18 mouse cellular contexts compared by ENCODE assay signal in the genomic region with DNA sequence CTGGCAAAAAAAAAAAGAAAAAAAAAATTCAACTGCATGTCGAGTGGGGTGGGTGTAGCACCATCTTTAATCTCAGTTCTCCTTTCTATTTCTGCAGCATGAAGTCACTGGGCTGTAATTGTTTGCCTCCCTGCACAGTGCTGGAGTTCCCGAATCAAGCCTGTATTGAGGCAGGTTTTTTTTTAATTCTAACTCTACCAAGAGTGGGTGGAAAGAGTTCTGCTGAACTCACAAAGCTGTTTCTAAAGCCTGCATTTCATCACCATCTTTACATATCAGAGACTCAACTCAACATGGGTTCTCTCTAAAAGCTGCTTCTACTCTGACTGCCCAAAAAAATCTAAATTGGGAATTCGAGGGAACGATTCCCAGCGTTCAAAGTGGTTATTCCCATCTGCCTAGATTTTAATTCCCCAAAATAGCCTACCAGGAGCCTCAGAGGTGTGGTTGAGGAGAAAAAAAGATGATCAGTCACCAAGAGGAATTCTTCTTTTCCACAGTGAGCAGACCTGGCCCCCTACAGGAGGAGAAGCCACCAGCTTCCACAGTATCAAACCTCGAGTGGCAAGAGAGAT.
DNase-seq lines count a peak whose midpoint lies in the region; ATAC-seq and TF ChIP-seq lines count a peak whose summit lies in the region.
"Had no signal": no experiment of that assay in that cellular context is flagged by ENCODE, and none has a peak within 500 bp of the region (broad histone marks: within the 10 kb centered on the region; RNA-seq: fewer than 3 reads in every experiment).

No protein-coding gene starts in this region.

- peak; percentile 48 for TF ChIP-seq CTCF in left cerebral cortex, adult 2 months (IDR thresholded peaks at IDR 0.05)

- no peak overlapping the region for H3K4me3 ChIP-seq in left cerebral cortex, adult 2 months
- H3K4me3 ChIP-seq: intestine, embryonic 15.5 days; limb, embryonic 15.5 days had no signal

- no peaks in the 10 kb centered on the region for H3K27me3 ChIP-seq in splenic B cell, adult 2 months (ENCODE audit: control insufficient read depth, insufficient read depth, low read length, poor library complexity, severe bottlenecking)
- H3K27me3 ChIP-seq: intestine, embryonic 15.5 days; limb, embryonic 15.5 days had no signal

- no peaks in the 10 kb centered on the region for H3K36me3 ChIP-seq in splenic B cell, adult 2 months (ENCODE audit: control insufficient read depth, insufficient read depth, low read length, poor library complexity, severe bottlenecking)
- H3K36me3 ChIP-seq: intestine, embryonic 15.5 days; limb, embryonic 15.5 days had no signal

- ATAC-seq in frontal cortex, adult (ENCODE audit: low TSS enrichment), result peak; percentile 94
- ATAC-seq: intestine, embryonic 15.5 days; midbrain, embryonic 16.5 days had no signal

- peak overlapping the region; percentile 65 for H3K27ac ChIP-seq in left cerebral cortex, adult 2 months
- H3K27ac ChIP-seq: hindbrain, embryonic 14.5 days; intestine, embryonic 15.5 days; kidney, postnatal 0 days; limb, embryonic 15.5 days had no signal

- intact Hi-C loops in left cerebral cortex, postnatal 4 days (cut with DNase I), result no loop called here
- intact Hi-C loops in left cerebral cortex, adult 2 months (cut with DNase I), result loop anchor here (1.0 to 10.0 kb wide), 3 partner anchors 84 to 1156 kb away; partner anchors contain the start of gene Cdh11

- DNase-seq in frontal cortex, postnatal 25 days (ENCODE audit: low spot score in 2 of 2), result no peak
- DNase-seq in left cerebral cortex, adult 11 months (ENCODE audit: low spot score), result peak; percentile 28
- no peak for DNase-seq in left cerebral cortex, postnatal 4 days
- DNase-seq in left cerebral cortex, adult 2 months (ENCODE audit: extremely low spot score in 1 of 2, low spot score in 2 of 2), result peak in 1 of 2 experiments; percentile 21
- peak; percentile 12 for DNase-seq in splenic B cell, adult 2 months (ENCODE audit: low read depth, low spot score)
- no peak for DNase-seq in cerebellum, postnatal 14 days
- DNase-seq in kidney, adult 9 months, result no peak
- DNase-seq: adrenal gland, adult 8-10 months; cerebellum, adult 11-12 months; lung, postnatal 10 days; retina, postnatal 1 day; thymus, postnatal 4 days had no signal

Comparison
In these comparisons a context has a peak if more than half of its experiments do, and no peak if none do; other contexts are left out.
1. DNase-seq: peak in left cerebral cortex, adult 11 months (single experiment) and splenic B cell, adult 2 months (single experiment); none in frontal cortex, postnatal 25 days (0 of 2), left cerebral cortex, postnatal 4 days (single experiment), cerebellum, postnatal 14 days (0 of 2) and kidney, adult 9 months (single experiment).